Mouse (Mus musculus): Measurements from ENCODE around the gene Vangl1. TPM values are rescaled to one million over a fixed set of nuclear protein-coding genes. Genes with fewer than 3 reads are reported as not detected.

The Vangl1 gene
- polyA plus RNA-seq, 2 experiments: 62.2 to 62.8 TPM

DNA sequence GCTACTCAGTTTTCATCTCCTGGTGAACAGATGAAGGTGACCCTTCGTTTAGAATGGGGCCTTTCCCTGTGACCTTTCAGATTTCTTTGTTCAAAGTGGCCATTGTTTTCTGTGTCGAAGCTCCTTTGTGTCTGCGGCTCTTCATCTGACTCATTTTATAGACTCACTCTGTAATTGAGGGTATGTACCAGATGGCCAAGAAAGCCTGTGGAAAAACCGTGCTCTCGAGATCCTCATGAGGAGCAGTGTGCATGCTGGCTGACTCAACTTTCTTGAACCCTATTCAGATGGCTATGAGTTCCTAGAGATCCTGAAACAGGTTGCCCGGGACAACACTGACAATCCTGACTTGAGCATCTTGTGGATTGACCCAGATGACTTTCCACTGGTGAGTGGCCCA is 62.6 kb downstream of the Vangl1 start:
- no peak overlapping the region for H3K4me2 ChIP-seq (ENCODE audit: low read depth)
- H3K9ac ChIP-seq (replicated peaks): no peak overlapping the region
- TF ChIP-seq CTCF (IDR thresholded peaks at IDR 0.05; ENCODE audit: low read depth) (no peak), EP300 (IDR thresholded peaks at IDR 0.05; ENCODE audit: low read depth) (no peak)
- H3K9me3 ChIP-seq (ENCODE audit: control insufficient read depth, low read length): no peaks in the 10 kb centered on the region
- H3K4me3 ChIP-seq (ENCODE audit: insufficient read depth in 1 of 2, low read depth in 2 of 2, low read length in 2 of 2): no peak overlapping the region
- DNase-seq (ENCODE audit: low read depth in 3 of 3, low spot score in 3 of 3) (no peak), ATAC-seq (ENCODE audit: insufficient read depth) (no peak)
- no peaks in the 10 kb centered on the region for H3K27me3 ChIP-seq (ENCODE audit: control insufficient read depth, insufficient read depth, low read length)
- H3K36me3 ChIP-seq (replicated peaks; ENCODE audit: control insufficient read depth, insufficient read depth, low read depth): no peaks in the 10 kb centered on the region
- H3K4me1 ChIP-seq (replicated peaks; ENCODE audit: control insufficient read depth in 2 of 2, insufficient read depth in 2 of 2, low read length in 1 of 2): peaks cover 43 to 44% of the 10 kb centered on the region in 2 experiments
- WGBS (ENCODE audit: insufficient replicate concordance): 59% methylated on average over 6 of the region's 6 CpGs
- H3K27ac ChIP-seq: no peak overlapping the region

- no peaks in the 10 kb centered on the region for H3K36me3 ChIP-seq (replicated peaks; ENCODE audit: control insufficient read depth, insufficient read depth, low read depth)
- WGBS (ENCODE audit: insufficient replicate concordance): 65% methylated on average over 2 of the region's 2 CpGs
- no peak overlapping the region for H3K4me2 ChIP-seq (ENCODE audit: low read depth)
- no peak overlapping the region for H3K4me3 ChIP-seq (ENCODE audit: insufficient read depth in 1 of 2, low read depth in 2 of 2, low read length in 2 of 2)
- ATAC-seq (ENCODE audit: insufficient read depth) (no peak), DNase-seq (ENCODE audit: low read depth in 3 of 3, low spot score in 3 of 3) (no peak)
- no peak for TF ChIP-seq EP300 (IDR thresholded peaks at IDR 0.05; ENCODE audit: low read depth)
- no peak for TF ChIP-seq CTCF (IDR thresholded peaks at IDR 0.05; ENCODE audit: low read depth)
- H3K27me3 ChIP-seq (ENCODE audit: control insufficient read depth, insufficient read depth, low read length): no peaks in the 10 kb centered on the region
- no peak overlapping the region for H3K27ac ChIP-seq
- no peak overlapping the region for H3K9ac ChIP-seq (replicated peaks)
- H3K4me1 ChIP-seq (replicated peaks; ENCODE audit: control insufficient read depth in 2 of 2, insufficient read depth in 2 of 2, low read length in 1 of 2): peaks cover 39% of the 10 kb centered on the region in 2 experiments
- H3K9me3 ChIP-seq (ENCODE audit: control insufficient read depth, low read length): no peaks in the 10 kb centered on the region
Measured at GRCm38 (mm10) chr3:102141451-102141850, 63.0 kb downstream of the Vangl1 start.

- Histone ChIP-seq H3K4me3 (ENCODE audit: insufficient read depth in 1 of 2, low read depth in 2 of 2, low read length in 2 of 2) (no peak overlapping the region), H3K36me3 (replicated peaks; ENCODE audit: control insufficient read depth, insufficient read depth, low read depth) (no peaks in the 10 kb centered on the region), H3K27ac (no peak overlapping the region), H3K9me3 (ENCODE audit: control insufficient read depth, low read length) (no peaks in the 10 kb centered on the region), H3K9ac (replicated peaks) (no peak overlapping the region), H3K27me3 (ENCODE audit: control insufficient read depth, insufficient read depth, low read length) (no peaks in the 10 kb centered on the region), H3K4me2 (ENCODE audit: low read depth) (no peak overlapping the region), H3K4me1 (replicated peaks; ENCODE audit: control insufficient read depth in 2 of 2, insufficient read depth in 2 of 2, low read length in 1 of 2) (peaks cover 31% of the 10 kb centered on the region in 2 experiments)
- DNase-seq (ENCODE audit: low read depth in 3 of 3, low spot score in 3 of 3) (no peak), ATAC-seq (ENCODE audit: insufficient read depth) (no peak)
- WGBS (ENCODE audit: insufficient replicate concordance): 83% methylated on average over 6 of the region's 6 CpGs
- TF ChIP-seq CTCF (IDR thresholded peaks at IDR 0.05; ENCODE audit: low read depth): no peak
- TF ChIP-seq EP300 (IDR thresholded peaks at IDR 0.05; ENCODE audit: low read depth): no peak
Measured at GRCm38 (mm10) chr3:102140606-102141005, 63.9 kb downstream of the Vangl1 start.

- 74% methylated on average over 6 of the region's 6 CpGs for WGBS (ENCODE audit: insufficient replicate concordance)
- Histone ChIP-seq H3K36me3 (replicated peaks; ENCODE audit: control insufficient read depth, insufficient read depth, low read depth) (no peaks in the 10 kb centered on the region), H3K4me2 (ENCODE audit: low read depth) (no peak overlapping the region), H3K9me3 (ENCODE audit: control insufficient read depth, low read length) (no peaks in the 10 kb centered on the region), H3K4me1 (replicated peaks; ENCODE audit: control insufficient read depth in 2 of 2, insufficient read depth in 2 of 2, low read length in 1 of 2) (peaks cover 14 to 15% of the 10 kb centered on the region in 2 experiments), H3K9ac (replicated peaks) (no peak overlapping the region), H3K27ac (no peak overlapping the region), H3K27me3 (ENCODE audit: control insufficient read depth, insufficient read depth, low read length) (no peaks in the 10 kb centered on the region), H3K4me3 (ENCODE audit: insufficient read depth in 1 of 2, low read depth in 2 of 2, low read length in 2 of 2) (no peak overlapping the region)
- TF ChIP-seq EP300 (IDR thresholded peaks at IDR 0.05; ENCODE audit: low read depth) (no peak), CTCF (IDR thresholded peaks at IDR 0.05; ENCODE audit: low read depth) (no peak)
- no peak for ATAC-seq (ENCODE audit: insufficient read depth)
- no peak for DNase-seq (ENCODE audit: low read depth in 3 of 3, low spot score in 3 of 3)
Measured at GRCm38 (mm10) chr3:102138899-102139298, 65.6 kb downstream of the Vangl1 start.

DNA sequence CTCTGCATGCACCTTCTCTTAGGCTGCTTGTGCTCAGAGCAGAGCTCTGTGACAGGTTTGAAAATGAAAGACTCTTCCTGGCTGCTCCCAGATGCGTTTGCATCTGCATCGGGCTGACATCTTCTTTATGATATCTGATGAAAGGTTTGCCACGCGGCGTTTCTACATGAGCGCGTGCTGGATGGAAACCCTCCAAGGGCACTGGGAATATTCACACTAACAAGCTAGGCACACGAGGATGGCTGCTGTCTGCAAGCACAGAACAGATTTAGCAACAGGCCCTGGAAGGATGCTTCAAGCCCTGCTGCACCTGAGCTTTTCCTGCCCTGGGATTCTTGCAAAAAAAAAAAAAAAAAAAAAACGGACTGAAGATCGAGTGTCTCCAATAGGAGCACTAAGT is 67.3 kb downstream of the Vangl1 start:
- Histone ChIP-seq H3K4me2 (ENCODE audit: low read depth) (no peak overlapping the region), H3K4me1 (replicated peaks; ENCODE audit: control insufficient read depth in 2 of 2, insufficient read depth in 2 of 2, low read length in 1 of 2) (no peaks in the 10 kb centered on the region; a peak in 1 of 4 replicates), H3K27me3 (ENCODE audit: control insufficient read depth, insufficient read depth, low read length) (no peaks in the 10 kb centered on the region), H3K9me3 (ENCODE audit: control insufficient read depth, low read length) (no peaks in the 10 kb centered on the region), H3K36me3 (replicated peaks; ENCODE audit: control insufficient read depth, insufficient read depth, low read depth) (no peaks in the 10 kb centered on the region), H3K27ac (no peak overlapping the region), H3K9ac (replicated peaks) (no peak overlapping the region), H3K4me3 (ENCODE audit: insufficient read depth in 1 of 2, low read depth in 2 of 2, low read length in 2 of 2) (no peak overlapping the region)
- ATAC-seq (ENCODE audit: insufficient read depth) (no peak), DNase-seq (ENCODE audit: low read depth in 3 of 3, low spot score in 3 of 3) (no peak)
- WGBS (ENCODE audit: insufficient replicate concordance): 75% methylated on average over 10 of the region's 10 CpGs
- no peak for TF ChIP-seq EP300 (IDR thresholded peaks at IDR 0.05; ENCODE audit: low read depth)

Data from liver, embryonic 14.5 days (tissue).